Mouse (Mus musculus) heart, adult 9 months (tissue): ENCODE data around the gene Sema5a.

Source experiments
- DNase-seq, 2 experiments: peaks; one replicate each; pipeline ENCODE4 v3.0.0; 2022; ENCODE audit warnings: low spot score in 2 of 2

Gene Sema5a

DNA sequence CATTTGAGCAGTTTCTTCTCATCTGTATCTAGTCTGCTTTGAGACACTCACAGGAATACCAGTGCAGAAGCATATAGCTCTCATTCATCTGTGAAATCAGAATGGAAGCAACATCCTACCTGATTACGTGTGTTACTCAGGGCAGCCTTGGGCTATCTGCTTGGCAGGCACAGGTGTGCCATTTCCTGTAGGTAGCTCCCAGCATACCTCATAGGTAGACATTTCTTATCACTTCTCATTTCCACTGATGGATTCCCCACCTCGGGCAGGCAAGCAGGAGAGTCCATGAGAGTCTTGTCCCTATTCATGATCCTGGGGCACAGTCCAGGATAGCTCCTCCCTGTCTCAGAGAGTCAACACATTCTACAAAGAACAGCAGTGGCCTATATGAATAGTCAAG is 381.4 kb downstream of the Sema5a start:
- no peak for DNase-seq

DNA sequence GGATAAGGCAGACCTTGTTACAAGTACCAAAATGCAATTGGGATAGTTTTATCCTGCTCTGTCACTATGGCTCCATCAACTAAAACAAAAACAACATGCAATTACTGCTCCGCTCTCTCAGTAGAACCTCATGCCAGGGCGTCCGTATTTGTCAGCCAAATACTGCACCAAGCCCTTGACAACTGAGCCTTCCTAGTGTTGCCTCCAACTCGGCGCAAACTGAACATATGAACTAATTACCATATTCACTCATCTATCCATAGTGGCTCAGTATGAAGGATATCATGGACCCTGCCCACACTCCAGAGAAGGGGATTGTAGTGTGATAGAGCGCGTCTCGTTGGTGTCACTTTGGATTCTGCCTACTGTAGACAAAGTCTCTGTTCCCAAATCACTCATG is 389.1 kb downstream of the Sema5a start:
- DNase-seq, result no peak

DNA sequence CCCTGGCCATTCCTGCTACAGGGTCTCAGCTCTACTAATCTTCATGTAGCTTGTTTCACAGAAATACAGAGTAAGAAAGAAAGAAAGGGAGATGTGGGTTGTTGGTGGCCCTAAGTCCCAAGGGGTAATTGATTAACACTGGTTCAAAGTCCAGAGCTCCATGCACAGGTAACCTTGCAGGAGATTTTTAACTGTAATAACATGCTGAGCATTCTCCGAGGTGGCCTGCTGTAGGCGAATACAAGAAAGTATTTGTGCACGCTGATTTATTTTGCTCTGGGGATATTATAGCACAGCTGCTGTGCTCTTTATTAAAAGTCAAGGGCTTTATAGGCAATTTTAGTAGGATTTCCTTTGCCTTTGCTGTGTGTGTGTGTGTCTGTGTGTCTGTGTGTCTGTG is 393.3 kb downstream of the Sema5a start:
- DNase-seq, result no peak

DNA sequence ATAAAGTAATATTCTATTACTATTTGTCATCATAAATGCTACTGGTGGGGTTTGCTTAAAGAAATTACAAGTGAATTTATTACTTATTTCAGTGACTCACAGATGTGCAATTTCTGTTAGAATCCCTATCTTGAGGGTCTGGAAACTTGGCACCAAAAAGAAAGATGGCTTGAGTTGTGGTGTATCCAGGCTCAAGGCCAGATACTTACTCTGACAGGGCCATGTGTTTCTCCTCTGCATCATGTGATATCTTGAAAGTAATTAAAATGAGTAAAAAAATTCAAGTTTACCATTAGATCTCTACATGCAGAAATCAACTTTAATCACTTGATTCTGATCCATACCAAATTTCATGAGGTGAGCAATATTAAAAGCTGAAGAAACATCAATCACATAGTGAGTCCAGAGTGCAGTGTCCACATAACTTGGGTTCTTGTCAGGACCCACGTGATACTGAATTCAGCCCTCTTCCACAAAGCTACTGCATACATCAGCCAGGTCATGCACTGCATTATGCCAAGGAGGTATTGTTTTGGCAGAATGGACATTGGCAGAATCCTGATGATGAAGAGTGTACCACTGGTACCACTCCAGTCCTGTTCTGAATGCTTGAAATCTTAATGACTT is 402.6 kb downstream of the Sema5a start:
- DNase-seq, result no peak

DNA sequence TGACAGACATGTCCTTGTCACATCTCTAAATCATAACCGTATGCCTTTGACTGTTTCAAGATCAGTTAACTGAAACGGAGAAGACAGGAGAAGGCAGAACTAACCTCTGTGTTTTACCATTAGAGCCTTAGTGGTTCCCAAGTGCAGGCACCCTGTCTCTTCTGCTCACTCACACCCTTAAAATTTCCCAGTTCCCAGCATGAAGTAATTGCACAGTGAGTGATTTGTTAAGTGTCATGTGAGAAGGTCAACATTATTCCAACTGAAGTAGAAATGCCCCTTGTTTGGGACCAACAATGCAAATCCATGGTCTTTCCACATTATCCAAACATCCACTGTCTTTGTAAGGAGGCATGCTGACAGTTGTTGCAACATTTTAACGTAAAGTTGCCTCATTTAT is 409.4 kb downstream of the Sema5a start:
- DNase-seq, result no peak

DNA sequence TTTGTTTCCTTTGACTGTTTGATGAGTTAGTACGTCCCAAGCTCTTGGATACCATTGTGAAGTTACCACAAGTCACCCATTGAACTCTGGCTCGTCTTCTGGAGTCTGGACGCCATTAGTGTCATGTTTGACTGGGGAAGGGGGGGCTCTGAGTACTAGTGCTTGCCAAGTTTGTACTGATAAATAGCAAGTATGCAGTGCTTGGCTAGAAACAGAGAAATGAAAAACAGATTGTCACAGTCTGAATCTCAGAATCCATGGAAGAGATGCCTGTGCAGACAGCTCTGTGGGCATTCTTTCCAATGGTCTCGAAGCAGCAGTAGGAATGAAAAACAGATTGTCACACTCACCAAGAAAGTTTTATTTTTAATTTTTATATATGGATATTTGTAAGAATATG is 411.4 kb downstream of the Sema5a start:
- no peak for DNase-seq

DNA sequence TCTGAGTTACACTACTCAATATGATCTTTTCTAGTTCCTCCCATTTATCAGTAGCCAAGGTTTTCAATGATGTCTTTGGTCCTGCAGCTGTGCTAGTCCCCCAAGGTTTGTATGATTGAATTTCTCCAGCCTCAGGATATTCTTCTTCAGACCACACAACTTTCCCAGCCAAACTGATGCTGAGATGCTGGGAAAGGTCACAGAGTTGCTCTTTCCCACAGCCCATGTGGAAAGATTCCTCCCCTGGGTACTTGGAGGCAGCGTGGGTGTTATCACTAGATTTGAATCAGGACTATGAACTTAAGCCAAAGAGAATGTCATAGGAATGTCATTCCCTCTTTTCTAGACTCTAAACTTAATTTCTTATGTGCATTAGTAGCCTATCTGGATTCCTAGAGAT is 431.8 kb downstream of the Sema5a start:
- DNase-seq, result peak; percentile 27 to 36

DNA sequence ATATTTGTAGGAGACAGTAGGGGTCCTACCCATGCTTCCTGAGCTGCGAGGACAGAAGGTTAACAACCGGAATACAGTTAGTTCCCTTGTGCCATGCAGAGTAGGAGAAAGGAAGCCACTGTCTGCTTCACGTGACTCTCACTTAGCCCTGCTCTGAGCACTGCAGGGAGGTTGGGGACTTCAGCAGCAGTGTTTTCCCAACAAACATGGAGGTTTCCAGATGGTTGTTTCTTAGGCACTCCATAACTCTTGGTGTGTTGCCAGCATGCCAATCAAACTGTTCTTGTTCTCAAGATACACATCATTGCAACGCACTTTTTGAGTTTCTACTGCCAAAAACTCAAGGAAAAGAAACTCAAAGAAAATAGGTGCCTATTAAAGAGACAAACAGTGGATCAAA is 440.5 kb downstream of the Sema5a start:
- no peak for DNase-seq

DNA sequence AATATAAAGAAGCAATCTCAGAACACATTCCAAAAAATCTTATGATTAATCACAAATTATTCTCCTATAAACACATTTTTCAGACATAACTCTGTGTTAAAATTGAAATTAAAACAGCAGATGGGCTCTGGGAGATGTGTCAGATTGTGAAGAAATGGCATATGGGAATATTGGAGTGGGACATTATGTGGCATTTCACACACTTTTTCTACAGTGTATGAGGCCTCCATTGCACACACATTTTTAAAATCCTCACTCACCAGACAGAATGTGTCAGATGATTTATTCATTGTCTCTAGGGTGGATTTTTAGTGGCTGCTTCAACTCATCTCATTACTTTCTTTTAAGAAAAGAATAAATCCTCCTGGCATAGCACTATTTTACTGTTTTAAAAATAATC is 446.4 kb downstream of the Sema5a start:
- DNase-seq, result no peak

DNA sequence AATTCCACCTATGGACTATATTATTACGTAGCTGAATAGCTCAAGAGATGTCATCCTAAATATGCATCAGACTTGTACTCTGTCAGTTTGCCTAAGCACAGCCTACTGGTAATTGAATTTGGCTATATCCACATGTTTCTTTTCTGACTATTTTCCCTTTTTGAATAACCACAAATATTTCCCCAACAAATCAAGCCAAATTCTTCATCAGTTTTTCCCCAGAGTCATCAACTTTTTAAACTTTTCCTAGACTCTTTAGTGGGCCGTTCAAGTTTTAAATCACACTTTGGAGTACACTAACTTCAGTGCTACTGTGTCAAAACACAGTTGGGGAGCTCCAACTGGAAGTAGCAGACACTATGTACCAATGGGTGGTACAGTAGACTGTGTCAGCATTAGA is 448.4 kb downstream of the Sema5a start:
- DNase-seq, result no peak

DNA sequence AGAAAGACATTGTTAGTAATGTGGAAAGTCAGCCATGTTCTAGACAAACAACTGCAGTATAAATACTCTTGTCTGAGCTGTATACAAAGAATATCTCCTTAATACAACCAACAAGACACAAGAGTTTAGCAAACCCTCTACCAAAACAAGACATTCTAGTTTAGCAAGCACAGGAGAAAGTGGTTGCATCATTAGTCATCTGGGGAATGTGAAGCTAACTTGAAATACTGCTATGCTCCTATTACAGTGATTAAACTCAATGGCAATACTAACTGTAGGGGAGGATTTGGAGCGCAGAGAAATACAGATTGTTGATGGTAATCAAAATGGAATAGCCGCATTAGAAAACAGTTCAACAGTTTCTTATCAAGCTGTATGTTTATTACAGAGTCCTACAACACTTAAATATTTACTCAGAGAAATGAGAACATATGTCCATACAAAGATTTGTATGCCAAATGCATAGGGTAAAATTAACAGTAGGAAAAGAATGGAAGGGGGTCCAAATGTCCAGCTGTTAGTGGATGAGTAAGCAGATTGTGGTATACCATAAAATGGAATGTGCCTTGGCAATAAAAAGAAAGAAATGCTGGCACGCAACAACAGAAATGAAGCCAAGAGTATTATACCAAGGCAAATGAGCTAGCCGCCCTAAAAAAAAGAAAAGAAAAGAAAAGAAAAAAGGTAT is 472.8 kb downstream of the Sema5a start:
- DNase-seq, result no peak

DNA sequence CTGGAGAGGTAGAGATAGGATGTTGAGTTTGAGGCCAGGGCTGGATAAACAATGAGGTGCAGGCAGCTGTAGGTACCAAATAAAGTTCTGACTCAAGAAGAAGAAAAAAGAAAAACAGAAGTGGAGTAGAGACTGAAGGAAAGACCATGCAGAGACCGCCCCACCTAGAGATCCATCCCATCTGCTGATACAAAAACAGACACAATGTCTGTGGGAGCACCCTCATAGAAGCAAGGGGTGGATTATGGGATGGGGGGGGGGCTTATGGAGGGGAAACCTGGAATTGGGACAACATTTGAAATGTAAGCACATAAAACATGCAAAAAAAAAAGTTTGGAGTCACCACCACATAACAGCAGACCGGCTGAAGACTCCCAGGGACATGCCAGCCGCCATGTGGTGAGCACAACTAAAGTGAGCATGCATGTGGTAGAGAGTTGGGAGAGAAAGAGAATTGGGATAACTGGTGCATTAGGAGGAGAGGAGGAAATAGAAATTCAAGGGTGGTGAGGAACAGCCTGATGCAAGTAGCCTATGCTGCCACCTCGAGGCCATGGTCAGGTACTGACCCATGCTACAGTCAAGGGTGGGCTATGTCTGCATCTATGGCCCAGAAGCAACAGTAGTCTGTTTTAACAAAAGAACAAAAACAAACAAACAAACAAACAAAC is 473.8 kb downstream of the Sema5a start:
- peak; percentile 11 to 35 for DNase-seq

DNA sequence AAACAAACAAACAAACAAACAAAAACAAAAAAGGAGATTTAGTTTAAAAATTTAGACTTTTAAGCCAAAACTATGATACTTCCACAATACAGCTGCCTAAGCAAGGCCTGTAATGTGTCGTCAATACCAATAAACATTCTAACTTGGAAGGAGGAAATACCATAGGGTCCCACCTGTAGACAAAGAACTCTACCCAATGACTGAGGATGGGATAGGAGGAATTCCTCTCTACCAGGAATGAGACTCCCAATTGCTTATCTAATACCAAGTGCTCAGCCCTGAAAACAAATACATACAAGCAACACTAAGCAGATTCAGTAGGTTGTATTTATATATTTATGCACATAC is 474.3 kb downstream of the Sema5a start:
- DNase-seq, result no peak

DNA sequence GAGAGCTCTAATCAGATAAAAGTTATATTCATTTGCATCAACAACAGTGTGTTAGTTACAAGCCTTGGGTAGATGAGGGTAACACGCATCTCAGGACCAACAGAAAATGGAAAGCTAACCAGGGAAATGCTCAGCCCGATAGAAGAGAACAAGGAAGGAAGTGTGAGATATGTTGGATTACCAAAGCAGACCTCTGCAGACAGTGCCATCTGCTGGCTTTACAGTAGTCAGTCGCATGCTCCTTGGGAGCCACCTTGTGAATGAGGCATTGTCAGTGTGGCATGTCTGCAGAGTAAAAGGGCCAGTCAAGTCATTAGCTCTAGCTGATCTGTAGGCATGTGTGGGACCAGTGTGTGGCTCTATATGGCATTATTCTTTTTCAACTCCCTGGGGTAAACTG is 486.2 kb downstream of the Sema5a start:
- no peak for DNase-seq
